Mouse (Mus musculus): ENCODE measurements around the gene Gng2.
A peak's percentile ranks its signal among the peaks of the same experiment; 100 is the strongest.

The Gng2 gene

DNA sequence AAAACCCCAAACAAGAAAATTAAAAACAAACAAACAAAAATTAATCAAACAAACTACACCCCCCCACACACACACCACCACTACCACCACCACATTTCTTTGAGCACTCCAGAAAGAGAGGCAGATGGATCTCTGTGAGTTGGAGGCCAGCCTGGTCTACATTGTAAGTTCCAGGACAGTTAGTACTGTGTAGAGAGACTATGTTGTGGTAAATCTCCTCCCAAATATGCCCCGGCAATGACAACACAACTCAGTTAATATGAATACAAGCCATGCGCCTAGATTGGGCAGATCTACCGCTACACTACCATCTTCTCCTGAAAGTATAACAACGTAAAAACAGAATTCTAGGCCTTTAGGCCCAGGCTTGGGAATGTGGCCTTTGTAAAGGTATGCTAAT, 117.1 kb downstream of the Gng2 start:
- no peak for DNase-seq (ENCODE audit: low spot score in 2 of 2)

DNA sequence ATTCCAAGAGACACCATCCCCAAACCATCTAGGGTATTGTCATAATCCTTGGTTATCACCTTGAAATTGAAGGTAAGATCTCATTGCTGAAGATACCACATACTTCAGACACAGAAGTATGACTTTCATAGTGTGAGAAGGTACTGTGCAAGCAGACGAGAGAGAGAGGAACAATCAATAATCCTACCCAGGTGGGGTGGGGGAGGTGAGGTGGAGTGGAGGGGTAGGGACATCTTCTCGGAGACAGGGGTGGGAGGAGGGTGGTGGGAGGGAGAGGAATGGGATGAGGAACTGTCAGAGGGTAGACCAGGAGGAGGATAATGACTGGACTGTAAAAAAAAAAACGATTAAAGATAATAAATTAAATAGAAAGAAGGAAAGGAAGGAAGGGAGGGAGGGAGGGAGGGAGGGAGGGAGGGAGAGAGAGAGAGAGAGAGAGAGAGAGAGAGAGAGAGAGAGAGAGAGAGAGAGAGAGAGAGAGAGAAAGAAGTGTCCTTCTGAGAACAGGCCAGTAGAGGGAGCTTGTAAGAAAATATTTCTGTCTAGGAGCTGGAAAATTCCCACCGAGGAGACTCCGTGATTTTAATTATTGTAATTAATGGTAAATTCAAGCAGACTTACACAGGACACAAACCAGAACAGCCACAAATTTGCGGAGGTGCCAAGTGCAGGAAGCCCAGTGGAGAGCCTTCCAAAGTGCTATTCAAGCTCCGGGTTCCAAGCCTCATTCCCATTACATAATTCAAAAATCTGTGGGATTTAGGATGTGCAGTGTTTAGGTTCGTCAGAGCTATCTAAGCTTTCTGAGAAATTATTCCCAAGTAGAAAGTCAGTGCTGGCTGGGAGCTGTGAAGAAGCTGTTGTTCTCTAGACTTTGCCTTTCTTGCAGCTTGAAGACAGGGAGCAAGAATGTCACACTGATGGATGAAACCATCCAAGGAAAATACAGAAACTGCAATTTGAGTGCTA, 118.3 kb downstream of the Gng2 start:
- DNase-seq (ENCODE audit: low spot score in 2 of 2): no peak

DNA sequence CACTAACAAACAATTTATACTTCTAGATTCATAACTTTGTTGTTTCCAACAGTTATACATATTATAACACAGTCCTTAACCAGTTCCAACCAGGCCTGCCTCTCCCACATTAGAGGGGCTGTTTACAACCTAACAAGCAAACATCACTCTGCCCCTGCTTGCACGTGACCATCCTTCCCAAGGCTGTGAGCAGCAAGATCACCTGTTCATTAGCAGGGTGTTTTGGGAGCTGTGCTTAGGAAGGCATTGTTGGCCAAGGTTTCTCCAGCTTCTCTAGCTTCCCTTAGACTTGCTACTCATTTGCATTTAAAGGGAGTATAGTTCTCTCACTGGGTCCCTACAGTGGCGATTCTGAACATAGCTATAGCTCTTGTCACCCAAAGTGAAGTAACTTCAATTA, 119.1 kb downstream of the Gng2 start:
- no peak for DNase-seq (ENCODE audit: low spot score in 2 of 2)

DNA sequence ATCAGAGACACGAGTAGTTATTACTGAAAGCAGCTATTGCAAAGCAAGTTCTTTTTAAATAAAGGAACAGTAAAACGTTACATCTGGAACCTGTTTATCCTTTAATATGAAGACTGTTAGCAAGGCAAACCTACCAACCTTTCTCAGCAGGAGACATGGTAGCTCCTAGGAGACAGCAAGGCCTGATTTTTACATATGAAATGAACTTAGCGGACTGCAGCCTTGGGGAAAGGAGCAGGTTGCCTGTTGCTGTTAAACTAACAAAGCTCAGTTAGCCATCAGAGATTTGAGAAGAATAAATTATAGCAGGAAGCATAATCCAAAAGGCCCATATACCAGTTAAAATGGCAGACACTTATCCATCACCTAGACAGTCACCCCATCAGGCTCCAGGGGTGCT, 124.0 kb downstream of the Gng2 start:
- no peak for DNase-seq (ENCODE audit: low spot score in 2 of 2)

DNA sequence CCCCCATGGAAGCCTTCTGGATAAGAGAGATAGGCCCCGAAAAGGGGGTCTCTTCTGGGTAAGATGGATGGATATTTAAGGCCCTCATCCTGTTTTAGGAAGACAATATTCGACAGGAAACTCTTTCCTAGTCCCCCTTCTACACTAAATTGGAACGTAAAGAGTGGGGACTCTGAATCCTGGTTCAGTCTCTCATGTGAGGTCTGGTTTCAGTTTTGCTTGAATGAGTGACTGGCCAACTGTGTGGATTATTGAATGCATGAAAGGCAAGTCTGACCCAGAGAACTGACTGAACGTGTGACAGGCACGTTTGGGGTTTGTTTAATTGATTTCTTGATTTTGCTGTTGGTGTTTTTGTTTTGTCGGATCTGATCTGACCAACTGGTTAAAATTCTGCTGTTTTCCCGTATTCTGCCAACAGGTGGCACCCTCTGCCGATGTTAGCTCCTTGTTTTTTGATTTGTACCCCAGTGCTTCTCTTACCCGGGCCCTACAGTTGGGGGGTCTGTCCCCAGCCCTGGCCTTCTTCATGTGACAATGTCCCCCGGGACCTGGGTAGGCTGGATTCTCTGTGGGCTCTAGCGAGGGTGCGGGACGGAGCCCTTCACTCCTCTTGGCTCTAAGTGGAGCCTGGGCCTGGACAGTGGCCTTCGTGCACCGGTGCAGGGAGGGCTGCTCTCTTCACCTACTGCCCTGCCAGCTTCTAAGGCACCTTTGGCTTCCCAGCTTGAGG, 137.7 kb downstream of the Gng2 start:
- DNase-seq (ENCODE audit: low spot score in 2 of 2): peak in 1 of 2 experiments; percentile 43

DNA sequence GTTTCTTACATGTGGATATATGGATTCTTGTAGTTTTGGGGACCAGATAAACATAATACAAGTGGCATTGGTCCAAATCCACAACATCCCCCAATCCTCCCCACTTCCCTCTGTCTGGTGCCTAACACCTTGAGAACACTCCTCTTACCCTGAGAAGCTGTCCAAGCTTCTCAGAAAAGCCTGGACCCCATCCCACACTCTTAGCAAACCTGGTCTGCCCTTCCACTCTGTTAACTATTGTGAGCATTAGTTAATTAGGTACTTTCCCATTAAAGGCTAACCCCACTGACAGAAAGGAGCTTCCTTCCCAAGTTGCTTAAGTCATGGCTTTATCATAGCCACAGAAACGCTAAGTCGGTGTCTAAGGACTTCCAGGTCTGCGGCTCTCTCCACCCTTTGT, 141.1 kb downstream of the Gng2 start:
- DNase-seq (ENCODE audit: low spot score in 2 of 2): no peak

DNA sequence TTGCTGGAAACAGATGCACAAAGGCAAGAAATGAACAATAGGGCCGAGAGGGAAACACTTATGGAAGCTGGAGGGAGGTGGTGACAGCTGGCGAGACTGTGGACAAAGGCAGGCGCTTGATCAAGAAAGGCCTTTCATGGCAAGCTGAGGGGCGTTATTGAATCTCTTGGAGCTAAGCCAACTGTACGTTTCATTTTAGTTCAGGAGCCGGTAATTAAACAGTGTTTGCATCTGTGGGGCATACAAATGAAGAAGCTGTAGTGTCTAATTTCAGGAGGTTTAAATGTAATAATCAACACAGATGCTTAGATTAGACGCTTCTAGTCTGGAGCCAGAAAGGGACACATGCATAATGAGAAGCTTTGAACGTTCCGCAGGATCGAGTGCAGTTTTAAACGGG, 151.9 kb downstream of the Gng2 start:
- DNase-seq (ENCODE audit: low spot score in 2 of 2): no peak

DNA sequence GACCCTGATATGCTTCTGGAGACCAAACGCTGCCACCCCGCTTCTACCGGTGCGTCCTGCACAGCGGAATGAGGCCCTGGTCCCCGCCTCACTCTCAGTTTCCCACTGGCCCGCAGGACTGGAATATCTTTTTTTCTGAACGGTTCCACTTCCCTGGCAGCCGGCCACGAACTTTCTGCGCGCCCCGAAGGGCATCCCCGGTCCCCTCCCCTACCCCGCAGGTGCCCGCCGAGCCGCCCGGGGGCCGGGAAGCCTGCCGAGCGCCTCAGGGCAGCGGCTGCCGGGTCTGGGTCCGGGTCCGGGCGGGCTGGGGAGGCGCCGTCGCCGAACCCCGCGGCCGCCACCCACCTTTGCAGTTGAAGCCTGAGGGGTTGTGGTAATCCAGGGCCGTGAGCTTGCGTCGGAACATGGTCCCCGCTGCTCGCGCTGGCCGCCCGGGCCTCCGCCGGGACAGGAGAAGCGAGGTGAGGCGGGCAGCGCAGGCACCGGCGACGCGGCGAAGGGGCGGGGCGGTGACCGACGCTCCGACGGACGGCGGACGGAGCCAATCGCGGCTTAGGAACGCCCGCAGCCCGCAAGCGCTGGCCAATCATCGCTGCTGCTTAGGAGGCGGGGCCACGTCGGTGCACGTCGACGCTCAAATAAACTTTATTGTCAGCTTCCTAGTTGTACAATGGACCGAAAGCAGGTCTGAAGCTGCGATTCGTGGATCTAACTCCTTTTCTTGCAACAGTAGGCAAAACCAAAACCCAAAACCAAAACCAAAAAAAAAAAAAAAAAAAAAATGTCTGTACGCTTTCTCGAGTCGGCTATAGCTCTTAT, 153.9 kb downstream of the Gng2 start, which contains the start of gene Rtraf:
TSS of gene Rtraf (minus strand) at position 504 of the 822 bp plus-strand sequence.
- peak; percentile 82 to 90 for DNase-seq (ENCODE audit: low spot score in 2 of 2)
